Mouse (Mus musculus) spleen, postnatal 10 days (tissue): ENCODE data around the gene Slc35g2.

Experiments used
- DNase-seq, 2 experiments: peaks; one replicate each; pipeline ENCODE4 v3.0.0; 2021 to 2022; ENCODE audit warnings: low spot score in 2 of 2

The Slc35g2 gene

GRCm38 (mm10) chr9:100558991-100559390 is 11.9 kb downstream of the Slc35g2 start:
- DNase-seq: no peak

- no peak for DNase-seq
Observed at GRCm38 (mm10) chr9:100558023-100558573, 12.8 kb downstream of the Slc35g2 start.

GRCm38 (mm10) chr9:100555686-100556085 is 15.2 kb downstream of the Slc35g2 start:
- no peak for DNase-seq

- peak in 1 of 2 experiments; percentile 64 for DNase-seq
Observed at GRCm38 (mm10) chr9:100548313-100548712, 22.6 kb downstream of the Slc35g2 start.

- DNase-seq: no peak
Observed at GRCm38 (mm10) chr9:100546594-100546910, 24.3 kb downstream of the Slc35g2 start.

- peak; percentile 98 to 99 for DNase-seq
Observed at GRCm38 (mm10) chr9:100545715-100546593, 24.9 kb downstream of the Slc35g2 start, which contains the start of gene Nck1. TSS of gene Nck1 (minus strand) at chr9:100546134.

- DNase-seq: no peak
Observed at GRCm38 (mm10) chr9:100544948-100545714, 25.8 kb downstream of the Slc35g2 start.

- no peak for DNase-seq
Observed at GRCm38 (mm10) chr9:100535618-100536262, 35.1 kb downstream of the Slc35g2 start.

GRCm38 (mm10) chr9:100534686-100535085 is 36.2 kb downstream of the Slc35g2 start:
- DNase-seq: no peak

GRCm38 (mm10) chr9:100532847-100533505 is 37.9 kb downstream of the Slc35g2 start:
- DNase-seq: no peak

- no peak for DNase-seq
Observed at GRCm38 (mm10) chr9:100531296-100531695, 39.6 kb downstream of the Slc35g2 start.

- no peak for DNase-seq
Observed at GRCm38 (mm10) chr9:100525225-100525624, 45.7 kb downstream of the Slc35g2 start.

GRCm38 (mm10) chr9:100522029-100522428 is 48.9 kb downstream of the Slc35g2 start:
- no peak for DNase-seq

- DNase-seq: peak in 1 of 2 experiments; percentile 38
Observed at GRCm38 (mm10) chr9:100520586-100520985, 50.3 kb downstream of the Slc35g2 start.

GRCm38 (mm10) chr9:100520012-100520411 is 50.9 kb downstream of the Slc35g2 start:
- DNase-seq: no peak

GRCm38 (mm10) chr9:100507581-100507980 is 63.3 kb downstream of the Slc35g2 start:
- no peak for DNase-seq

GRCm38 (mm10) chr9:100506652-100507051 is 64.2 kb downstream of the Slc35g2 start:
- DNase-seq: no peak

- DNase-seq: no peak
Observed at GRCm38 (mm10) chr9:100505498-100505897, 65.4 kb downstream of the Slc35g2 start.
